Mouse (Mus musculus) embryonic stem cell, embryonic (primary cell): Measurements from ENCODE around the gene Mamdc4.

Experiments
- CTCF ChIA-PET, 4 experiments: fragments of 300-600 bp in 2 of 4; fragments of 350-600 bp in 2 of 4; sonication (Branson Sonifier 250); formaldehyde crosslinking; loops; one replicate each; lab custom pipeline; 2022; ENCODE audit warnings: inconsistent platforms in 2 of 4; lab: Charles Lee
- POLR2A ChIA-PET, 4 experiments: fragments of 300-600 bp in 2 of 4; fragments of 350-600 bp in 2 of 4; sonication (Branson Sonifier 250); formaldehyde crosslinking; loops; one replicate each; lab custom pipeline; 2022; ENCODE audit warnings: antibody characterized with exemption in 4 of 4, inconsistent platforms in 1 of 4; lab: Charles Lee

Mamdc4 gene

GRCm38 (mm10) chr2:25577951-25578795 lies 3.5 kb upstream of the Mamdc4 start:
- CTCF ChIA-PET: interaction anchor here in 2 of 4 experiments (0.6 to 1.6 kb wide), 6 partner anchors 14 to 365 kb away, joined by 3 to 7 read pairs (median 4); partner anchors contain the start of gene Edf1 (in 1 of the 2)

GRCm38 (mm10) chr2:25576965-25577891 lies 2.6 kb upstream of the Mamdc4 start:
- CTCF ChIA-PET: interaction anchor here in 3 of 4 experiments (0.6 to 2.1 kb wide), 5 partner anchors 15 to 917 kb away, joined by 3 to 6 read pairs (median 3); partner anchors contain the start of gene Edf1 (in 1 of the 3)
- POLR2A ChIA-PET: interaction anchor here (0.6 to 7.3 kb wide), 15 partner anchors 10 to 337 kb away, joined by 3 to 48 read pairs (median 5); partner anchors contain the start of genes Edf1 (in 2 of the 4) and Traf2 (in 2 of the 4)

More at GRCm38 (mm10) chr2:25577951-25578795, 3.5 kb upstream of the Mamdc4 start:
- POLR2A ChIA-PET: interaction anchor here in 3 of 4 experiments (0.8 to 7.3 kb wide), 12 partner anchors 10 to 316 kb away, joined by 3 to 48 read pairs (median 8); partner anchors contain the start of genes Edf1 (in 2 of the 3), Rabl6 (in 1 of the 3) and Tprn (in 1 of the 3)

- POLR2A ChIA-PET: interaction anchor here (0.6 to 6.8 kb wide), 25 partner anchors 8 to 693 kb away, joined by 3 to 41 read pairs (median 4); partner anchors contain the start of genes Edf1 (in 2 of the 4), Rabl6 (in 2 of the 4), Traf2 (in 2 of the 4) and Ccdc183 (in 1 of the 4)
- CTCF ChIA-PET: interaction anchor here in 3 of 4 experiments (0.5 to 2.1 kb wide), 8 partner anchors 16 to 918 kb away, joined by 3 to 6 read pairs (median 3); partner anchors contain the start of gene Tprn (in 1 of the 3)
Measured at GRCm38 (mm10) chr2:25576028-25576850, 1.6 kb upstream of the Mamdc4 start.

- POLR2A ChIA-PET: interaction anchor here (0.5 to 6.8 kb wide), 27 partner anchors 8 to 516 kb away, joined by 3 to 41 read pairs (median 5); partner anchors contain the start of genes Edf1 (in 3 of the 4), Rabl6 (in 3 of the 4), Ccdc183 (in 1 of the 4) and Dpp7 (in 1 of the 4)
- CTCF ChIA-PET: interaction anchor here in 3 of 4 experiments (0.5 to 2.1 kb wide), 10 partner anchors 13 to 313 kb away, joined by 3 to 6 read pairs (median 4); partner anchors contain the start of genes Abca2 (in 1 of the 3) and Tprn (in 1 of the 3)
Measured at GRCm38 (mm10) chr2:25575432-25576027, 885 bp upstream of the Mamdc4 start.

- ChIA-PET POLR2A (interaction anchor here (0.6 to 6.8 kb wide), 25 partner anchors 7 to 639 kb away, joined by 3 to 41 read pairs (median 5); partner anchors contain the start of genes Edf1 (in 4 of the 4), Ajm1 (in 2 of the 4), Rabl6 (in 2 of the 4) and Traf2 (in 2 of the 4)), CTCF (interaction anchor here (0.6 to 2.5 kb wide), 10 partner anchors 9 to 197 kb away, joined by 3 to 9 read pairs (median 4); partner anchors contain the start of genes Abca2 (in 1 of the 4) and Edf1 (in 1 of the 4))
Measured at GRCm38 (mm10) chr2:25574136-25574535, 509 bp downstream of the Mamdc4 start.

GRCm38 (mm10) chr2:25573068-25573467 lies 1.6 kb downstream of the Mamdc4 start:
- POLR2A ChIA-PET: interaction anchor here in 3 of 4 experiments (0.8 to 6.8 kb wide), 11 partner anchors 9 to 26 kb away, joined by 3 to 41 read pairs (median 8); partner anchors contain the start of genes Edf1 (in 3 of the 3), Ajm1 (in 2 of the 3) and Traf2 (in 1 of the 3)
- CTCF ChIA-PET: interaction anchor here in 2 of 4 experiments (1.4 to 2.5 kb wide), 4 partner anchors 8 to 196 kb away, joined by 3 to 9 read pairs (median 4); partner anchors contain the start of genes Abca2 (in 1 of the 2), Ajm1 (in 1 of the 2) and Edf1 (in 1 of the 2)

- POLR2A ChIA-PET: interaction anchor here (0.7 to 6.8 kb wide), 6 partner anchors 8 to 13 kb away, joined by 3 to 41 read pairs (median 4); partner anchors contain the start of genes Edf1 (in 2 of the 4) and Ajm1 (in 1 of the 4)
- CTCF ChIA-PET: interaction anchor here in 3 of 4 experiments (0.7 to 1.6 kb wide), 4 partner anchors 9 to 445 kb away, joined by 3 to 5 read pairs (median 4); partner anchors contain the start of gene Ajm1 (in 2 of the 3)
Measured at GRCm38 (mm10) chr2:25571221-25571620, 3.4 kb downstream of the Mamdc4 start.

- ChIA-PET POLR2A (interaction anchor here in 3 of 4 experiments (0.5 to 1.4 kb wide), 4 partner anchors 12 to 16 kb away, joined by 3 to 7 read pairs (median 5); partner anchors contain the start of genes Ajm1 (in 1 of the 3) and Edf1 (in 1 of the 3)), CTCF (interaction anchor here in 1 of 4 experiments (1.2 to 1.9 kb wide), 2 partner anchors 12 to 21 kb away, joined by 3 to 10 read pairs; partner anchors contain the start of gene Ajm1)
Measured at GRCm38 (mm10) chr2:25569323-25569722, 5.3 kb downstream of the Mamdc4 start.

- ChIA-PET CTCF (interaction anchor here in 2 of 4 experiments (0.5 to 1.9 kb wide), 4 partner anchors 13 to 807 kb away, joined by 3 to 10 read pairs (median 3); partner anchors contain the start of gene Ajm1 (in 1 of the 2)), POLR2A (interaction anchor here in 3 of 4 experiments (0.8 to 3.9 kb wide), 4 partner anchors 11 to 14 kb away, joined by 4 to 20 read pairs (median 6); partner anchors contain the start of gene Edf1 (in 2 of the 3))
Measured at GRCm38 (mm10) chr2:25568473-25569019, 6.1 kb downstream of the Mamdc4 start.

- POLR2A ChIA-PET: interaction anchor here in 2 of 4 experiments (0.7 to 3.9 kb wide), 11 partner anchors 7 to 190 kb away, joined by 3 to 20 read pairs (median 6); partner anchors contain the start of genes Edf1 (in 2 of the 2), Traf2 (in 2 of the 2), Ajm1 (in 1 of the 2) and Phpt1 (in 1 of the 2)
- CTCF ChIA-PET: interaction anchor here in 3 of 4 experiments (0.5 to 1.9 kb wide), 5 partner anchors 11 to 190 kb away, joined by 3 to 8 read pairs (median 5); partner anchors contain the start of gene Ajm1 (in 2 of the 3)
Measured at GRCm38 (mm10) chr2:25566558-25566957, 8.1 kb downstream of the Mamdc4 start.

GRCm38 (mm10) chr2:25565741-25566140 lies 8.9 kb downstream of the Mamdc4 start:
- CTCF ChIA-PET: interaction anchor here in 2 of 4 experiments (0.9 to 1.9 kb wide), 6 partner anchors 9 to 273 kb away, joined by 3 to 7 read pairs (median 4); partner anchors contain the start of genes Ajm1 (in 2 of the 2), Mamdc4 (in 1 of the 2) and Phpt1 (in 1 of the 2)

GRCm38 (mm10) chr2:25561946-25562345 lies 12.7 kb downstream of the Mamdc4 start:
- ChIA-PET CTCF (interaction anchor here in 1 of 4 experiments (0.6 to 0.9 kb wide), 2 partner anchors 30 to 125 kb away, joined by 3 to 8 read pairs; no protein-coding TSS in a partner anchor), POLR2A (interaction anchor here in 2 of 4 experiments (0.6 to 2.7 kb wide), 4 partner anchors 9 to 398 kb away, joined by 5 to 12 read pairs (median 6); partner anchors contain the start of genes Mamdc4 (in 1 of the 2), Phpt1 (in 1 of the 2) and Traf2 (in 1 of the 2))

More at GRCm38 (mm10) chr2:25565741-25566140, 8.9 kb downstream of the Mamdc4 start:
- POLR2A ChIA-PET: interaction anchor here (0.6 to 3.9 kb wide), 15 partner anchors 8 to 397 kb away, joined by 3 to 20 read pairs (median 5); partner anchors contain the start of genes Edf1 (in 2 of the 4), Phpt1 (in 2 of the 4), Traf2 (in 2 of the 4) and Ajm1 (in 1 of the 4)

- POLR2A ChIA-PET: interaction anchor here in 3 of 4 experiments (1.1 to 2.7 kb wide), 5 partner anchors 13 to 45 kb away, joined by 3 to 12 read pairs (median 4); partner anchors contain the start of genes Traf2 (in 2 of the 3), Mamdc4 (in 1 of the 3) and Phpt1 (in 1 of the 3)
- CTCF ChIA-PET: interaction anchor here in 1 of 4 experiments (0.9 kb wide), 1 partner anchor 21 kb away, joined by 3 read pairs; the partner anchor contains the start of gene Ajm1
Measured at GRCm38 (mm10) chr2:25560551-25560950, 14.1 kb downstream of the Mamdc4 start.
